Mouse (Mus musculus) bone marrow macrophage, adult 2 months (primary cell): Measurements from ENCODE around the gene Olfr1098.

ENCODE experiments used
- CTCF ChIP-seq: IDR thresholded peaks from 2 replicates; pipeline ENCODE4 v1.5.1; 2012; ENCODE audit warnings: low read depth, mild to moderate bottlenecking, low read length, moderate library complexity
- POLR2A ChIP-seq: IDR thresholded peaks from 2 replicates; pipeline ENCODE4 v1.6.1; 2012; ENCODE audit warnings: mild to moderate bottlenecking, low read depth, low read length, borderline replicate concordance

GRCm38 (mm10) chr2:86960593-86960992, 36.2 kb upstream of the Olfr1098 start, which contains the start of gene Olfr1099:
- no peak for TF ChIP-seq POLR2A
- no peak for TF ChIP-seq CTCF
